Mouse (Mus musculus) limb, embryonic 12.5 days (tissue): Measurements from ENCODE around the gene Gnaz. TPM values are rescaled to one million over a fixed set of nuclear protein-coding genes. Genes with fewer than 3 reads are reported as not detected.

Source experiments
- ATAC-seq: fragments of 200-750 bp; cut with Nextera tagmentation; 2 replicates; pipeline ENCODE4 v1.8.0; 2017; ENCODE audit warnings: low read depth, moderate TSS enrichment; ENCODE audit not compliant: insufficient number of reproducible peaks, insufficient read depth, low FRiP score, low TSS enrichment
- H3K27ac ChIP-seq: fragments of 300-500 bp; sonication (generic); 2 replicates; pipeline ENCODE4 v1.5.1; 2016; ENCODE audit warnings: mild to moderate bottlenecking, moderate library complexity
- H3K27me3 ChIP-seq: fragments of 300-500 bp; sonication (generic); 2 replicates; pipeline ENCODE4 v1.6.1; 2016; ENCODE audit warnings: mild to moderate bottlenecking, moderate library complexity
- H3K36me3 ChIP-seq: fragments of 300-500 bp; sonication (generic); 2 replicates; pipeline ENCODE4 v1.6.1; 2016; ENCODE audit warnings: mild to moderate bottlenecking, moderate library complexity
- H3K4me1 ChIP-seq: fragments of 300-500 bp; sonication (generic); replicated peaks from 2 replicates; pipeline ENCODE4 v1.6.1; 2016
- H3K4me2 ChIP-seq: fragments of 300-500 bp; sonication (generic); 2 replicates; pipeline ENCODE4 v1.6.1; 2016; ENCODE audit warnings: mild to moderate bottlenecking, moderate library complexity
- H3K4me3 ChIP-seq: fragments of 300-500 bp; sonication (generic); replicated peaks from 2 replicates; pipeline ENCODE4 v1.5.1; 2016; ENCODE audit warnings: mild to moderate bottlenecking
- H3K9ac ChIP-seq: fragments of 300-500 bp; sonication (generic); replicated peaks from 2 replicates; pipeline ENCODE4 v1.6.1; 2016; ENCODE audit warnings: mild to moderate bottlenecking, moderate library complexity
- H3K9me3 ChIP-seq: fragments of 300-500 bp; sonication (generic); 2 replicates; pipeline ENCODE4 v1.6.1; 2016; ENCODE audit warnings: mild to moderate bottlenecking, moderate library complexity
- WGBS: fragments of 180-500 bp; shearing (Covaris S2); methylation state at CpG from one replicate; pipeline ENCODE4 v1.1.7; 2016; 5-methylcytosine and 5-hydroxymethylcytosine counted together
- polyA plus RNA-seq: library from polyadenylated mRNA; unstranded; fragments of >200 nt; fragmentation: Nextera tagmentation; extraction: Ambion mirVana; gene quantifications from 2 replicates; pipeline ENCODE4 v1.2.1, GENCODE M21; 2016

Gene Gnaz
- polyA plus RNA-seq, 1 experiment from 2014 or later: 3.9 TPM

- ATAC-seq: peak; percentile 21; the same call in 1 of the 2 replicates
- 1% methylated on average over 17 of the region's 17 CpGs for WGBS
These were observed 28.4 kb downstream of the Gnaz start for GRCm38 (mm10) chr10:74995377-74995776.

GRCm38 (mm10) chr10:75001391-75001790 is 34.4 kb downstream of the Gnaz start:
- no peak overlapping the region for H3K4me2 ChIP-seq
- peaks cover 29% of the 10 kb centered on the region for H3K4me1 ChIP-seq
- WGBS: 92% methylated on average over 8 of the region's 8 CpGs
- ATAC-seq: no peak
- no peaks in the 10 kb centered on the region for H3K27me3 ChIP-seq
- no peaks in the 10 kb centered on the region for H3K9me3 ChIP-seq
- no peaks in the 10 kb centered on the region for H3K36me3 ChIP-seq
- no peak overlapping the region for H3K4me3 ChIP-seq
- H3K9ac ChIP-seq: no peak overlapping the region
- H3K27ac ChIP-seq: no peak overlapping the region

More at GRCm38 (mm10) chr10:74995377-74995776, 28.4 kb downstream of the Gnaz start:
- peaks cover 10% of the 10 kb centered on the region for H3K27me3 ChIP-seq
- peak overlapping the region; percentile 30 for H3K4me3 ChIP-seq
- no peaks in the 10 kb centered on the region for H3K9me3 ChIP-seq
- H3K27ac ChIP-seq: no peak overlapping the region
- no peaks in the 10 kb centered on the region for H3K36me3 ChIP-seq
- H3K9ac ChIP-seq: peak overlapping the region; percentile 45
- H3K4me1 ChIP-seq: peaks cover 38% of the 10 kb centered on the region
- H3K4me2 ChIP-seq: peak overlapping the region; percentile 64

GRCm38 (mm10) chr10:75004067-75004466 is 37.1 kb downstream of the Gnaz start:
- no peaks in the 10 kb centered on the region for H3K9me3 ChIP-seq
- no peak overlapping the region for H3K4me2 ChIP-seq
- H3K4me3 ChIP-seq: no peak overlapping the region
- WGBS: 58% methylated on average over 3 of the region's 3 CpGs
- peaks cover 22% of the 10 kb centered on the region for H3K4me1 ChIP-seq
- no peaks in the 10 kb centered on the region for H3K27me3 ChIP-seq
- H3K27ac ChIP-seq: no peak overlapping the region
- H3K36me3 ChIP-seq: no peaks in the 10 kb centered on the region
- no peak overlapping the region for H3K9ac ChIP-seq
- ATAC-seq: no peak

DNA sequence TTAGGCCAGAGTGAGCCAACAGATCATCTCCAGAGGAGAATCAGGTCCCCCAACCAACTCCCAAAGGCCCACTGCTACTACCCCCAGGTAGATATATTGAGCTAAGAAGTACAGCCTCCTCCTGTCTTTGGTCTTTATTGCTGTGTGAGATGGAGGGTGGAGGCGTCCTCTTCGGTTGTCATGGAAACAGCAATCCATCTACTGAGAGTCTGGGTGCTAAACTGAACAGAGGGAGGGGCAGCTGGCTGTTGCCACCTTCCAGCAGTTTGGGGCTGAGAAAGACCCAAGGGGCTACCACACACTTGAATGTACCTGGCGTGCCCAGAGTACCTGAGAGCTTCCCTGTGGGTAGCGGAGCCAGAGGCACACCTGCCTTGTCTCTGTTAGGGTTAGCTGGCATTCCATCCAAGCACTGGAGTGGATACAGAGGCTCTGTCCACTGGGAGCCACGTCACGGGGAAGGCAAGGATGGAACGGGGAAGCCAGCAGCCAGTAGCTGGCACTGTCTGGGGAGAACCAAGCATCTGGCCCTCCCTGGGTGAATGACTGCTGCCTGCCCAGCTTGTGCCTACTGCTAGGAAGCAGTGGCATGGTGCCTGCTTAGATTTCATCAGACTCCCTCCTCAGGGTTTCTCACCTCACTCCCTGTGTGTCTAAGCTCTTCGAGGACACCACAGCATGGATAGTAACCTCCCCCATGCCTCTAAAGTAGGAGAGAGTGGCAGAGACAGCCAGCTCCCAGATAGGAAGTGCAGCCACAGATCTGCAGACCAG is 40.1 kb downstream of the Gnaz start:
- Histone ChIP-seq H3K27me3 (no peaks in the 10 kb centered on the region), H3K27ac (no peak overlapping the region), H3K4me2 (no peak overlapping the region), H3K9me3 (no peaks in the 10 kb centered on the region), H3K4me3 (no peak overlapping the region), H3K36me3 (no peaks in the 10 kb centered on the region), H3K4me1 (peaks cover 13% of the 10 kb centered on the region), H3K9ac (no peak overlapping the region)
- ATAC-seq: no peak
- 57% methylated on average over 8 of the region's 8 CpGs for WGBS

- Histone ChIP-seq H3K4me3 (no peak overlapping the region), H3K27ac (no peak overlapping the region), H3K27me3 (no peaks in the 10 kb centered on the region), H3K4me1 (peaks cover 6% of the 10 kb centered on the region), H3K4me2 (no peak overlapping the region), H3K36me3 (no peaks in the 10 kb centered on the region), H3K9ac (no peak overlapping the region), H3K9me3 (no peaks in the 10 kb centered on the region)
- no peak for ATAC-seq
- WGBS: 88% methylated on average over 15 of the region's 15 CpGs
These were observed 43.7 kb downstream of the Gnaz start for GRCm38 (mm10) chr10:75010704-75011103.

GRCm38 (mm10) chr10:75015465-75015864 is 48.5 kb downstream of the Gnaz start:
- H3K4me1 ChIP-seq: peaks cover 6% of the 10 kb centered on the region
- H3K4me2 ChIP-seq: no peak overlapping the region
- H3K9ac ChIP-seq: no peak overlapping the region
- H3K27me3 ChIP-seq: no peaks in the 10 kb centered on the region
- no peak overlapping the region for H3K27ac ChIP-seq
- no peak for ATAC-seq
- H3K4me3 ChIP-seq: no peak overlapping the region
- no peaks in the 10 kb centered on the region for H3K36me3 ChIP-seq
- no peaks in the 10 kb centered on the region for H3K9me3 ChIP-seq
- WGBS: 60% methylated on average over 14 of the region's 14 CpGs

- ATAC-seq: no peak
These were observed 49.5 kb downstream of the Gnaz start for GRCm38 (mm10) chr10:75016481-75016880.

GRCm38 (mm10) chr10:75020271-75020670 is 53.3 kb downstream of the Gnaz start:
- H3K36me3 ChIP-seq: no peaks in the 10 kb centered on the region
- no peak overlapping the region for H3K4me2 ChIP-seq
- 69% methylated on average over 2 of the region's 2 CpGs for WGBS
- no peaks in the 10 kb centered on the region for H3K9me3 ChIP-seq
- no peak overlapping the region for H3K4me3 ChIP-seq
- no peak for ATAC-seq
- H3K27ac ChIP-seq: no peak overlapping the region
- H3K9ac ChIP-seq: no peak overlapping the region
- H3K27me3 ChIP-seq: peaks cover 4% of the 10 kb centered on the region; the same call in 1 of the 2 replicates
- peaks cover 3% of the 10 kb centered on the region for H3K4me1 ChIP-seq

More at GRCm38 (mm10) chr10:75016481-75016880, 49.5 kb downstream of the Gnaz start:
- Histone ChIP-seq H3K4me1 (peaks cover 6% of the 10 kb centered on the region), H3K27ac (no peak overlapping the region), H3K4me2 (no peak overlapping the region), H3K9ac (no peak overlapping the region), H3K9me3 (no peaks in the 10 kb centered on the region), H3K4me3 (no peak overlapping the region), H3K27me3 (0 out of 2 replicates have a peak, but pooled peaks cover under 1% of the 10 kb centered on the region), H3K36me3 (no peaks in the 10 kb centered on the region)
- 87% methylated on average over 4 of the region's 4 CpGs for WGBS

- Histone ChIP-seq H3K4me1 (no peaks in the 10 kb centered on the region), H3K9ac (no peak overlapping the region), H3K27me3 (peaks cover 4% of the 10 kb centered on the region; the same call in 1 of the 2 replicates), H3K9me3 (no peaks in the 10 kb centered on the region), H3K36me3 (no peaks in the 10 kb centered on the region), H3K27ac (no peak overlapping the region), H3K4me3 (no peak overlapping the region), H3K4me2 (no peak overlapping the region)
- 17% methylated on average over 6 of the region's 6 CpGs for WGBS
- no peak for ATAC-seq
These were observed 54.2 kb downstream of the Gnaz start for GRCm38 (mm10) chr10:75021138-75021537.

GRCm38 (mm10) chr10:75026491-75026890 is 59.5 kb downstream of the Gnaz start:
- no peak overlapping the region for H3K9ac ChIP-seq
- no peak for ATAC-seq
- 76% methylated on average over 8 of the region's 8 CpGs for WGBS

DNA sequence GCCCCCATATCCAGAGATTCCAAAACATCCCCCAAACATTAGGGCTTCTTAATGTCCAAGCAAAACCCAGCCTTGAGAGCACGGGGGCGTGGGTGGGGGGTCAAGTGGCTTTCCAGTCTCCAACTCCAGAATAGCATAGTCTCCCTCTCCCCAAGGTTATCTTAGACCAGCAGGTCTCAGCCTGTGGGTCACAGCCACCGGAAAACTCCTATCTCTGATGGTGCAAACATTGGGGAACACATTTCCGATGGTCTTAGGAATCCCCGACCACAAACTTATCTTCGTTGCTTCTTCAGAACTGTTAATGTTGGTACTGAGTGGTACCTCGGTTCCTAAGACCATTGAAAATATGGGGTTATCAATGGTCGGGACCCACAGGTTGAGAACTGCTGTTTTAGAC is 61.8 kb downstream of the Gnaz start:
- H3K9me3 ChIP-seq: no peaks in the 10 kb centered on the region
- WGBS: 87% methylated on average over 8 of the region's 8 CpGs
- ATAC-seq: no peak

More at GRCm38 (mm10) chr10:75026491-75026890, 59.5 kb downstream of the Gnaz start:
- no peak overlapping the region for H3K27ac ChIP-seq
- no peaks in the 10 kb centered on the region for H3K4me1 ChIP-seq
- H3K27me3 ChIP-seq: peaks cover 4% of the 10 kb centered on the region; the same call in 1 of the 2 replicates
- H3K9me3 ChIP-seq: no peaks in the 10 kb centered on the region
- H3K4me2 ChIP-seq: no peak overlapping the region
- H3K36me3 ChIP-seq: no peaks in the 10 kb centered on the region
- H3K4me3 ChIP-seq: no peak overlapping the region

More for the DNA sequence above, 61.8 kb downstream of the Gnaz start:
- no peaks in the 10 kb centered on the region for H3K36me3 ChIP-seq
- no peak overlapping the region for H3K4me2 ChIP-seq
- no peak overlapping the region for H3K4me3 ChIP-seq
- H3K9ac ChIP-seq: no peak overlapping the region
- no peak overlapping the region for H3K27ac ChIP-seq
- H3K4me1 ChIP-seq: peaks cover 11% of the 10 kb centered on the region
- H3K27me3 ChIP-seq: no peaks in the 10 kb centered on the region
